25 mouse cellular contexts compared by ENCODE assay signal in the genomic region with DNA sequence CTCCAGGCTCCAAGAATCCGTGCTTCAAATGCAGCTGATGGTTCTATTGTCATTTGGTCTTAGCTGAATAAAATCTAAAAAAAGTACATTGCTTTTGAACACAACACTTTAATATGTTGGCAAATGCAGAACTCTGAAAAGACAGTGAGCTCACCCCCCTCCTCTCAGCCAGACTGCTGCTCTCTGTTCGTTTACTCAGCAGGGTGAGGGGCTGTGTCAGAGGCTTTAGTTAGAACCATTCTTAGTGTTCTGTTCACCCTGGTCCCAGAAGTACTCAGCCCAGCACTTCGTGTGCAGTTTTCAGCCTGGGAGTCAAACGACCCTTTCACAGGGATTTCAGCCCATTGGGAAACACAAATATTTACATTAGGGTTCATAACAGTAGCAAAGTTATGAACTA. TPM values are rescaled to one million over a fixed set of nuclear protein-coding genes. Genes with fewer than 3 reads are reported as not detected.
A peak's percentile ranks its signal among the peaks of the same experiment; 100 is the strongest.
DNase-seq lines count a peak whose midpoint lies in the region.
"Had no signal": no experiment of that assay in that cellular context is flagged by ENCODE, and none has a peak within 500 bp of the region (broad histone marks: within the 10 kb centered on the region; RNA-seq: fewer than 3 reads in every experiment).

No protein-coding gene starts in this region.

- no peak overlapping the region for H3K4me3 ChIP-seq in heart, embryonic 10.5 days
- H3K4me3 ChIP-seq: embryonic facial prominence, embryonic 13.5 days; embryonic facial prominence, embryonic 15.5 days; erythroblast, embryonic 14.5 days; forebrain, embryonic 10.5 days; forebrain, embryonic 12.5 days had no signal

- H3K27me3 ChIP-seq in heart, embryonic 10.5 days (ENCODE audit: insufficient read depth, poor library complexity, severe bottlenecking) = no peaks in the 10 kb centered on the region
- H3K27me3 ChIP-seq: embryonic facial prominence, embryonic 13.5 days; embryonic facial prominence, embryonic 15.5 days; forebrain, embryonic 12.5 days had no signal

- peaks cover 7% of the 10 kb centered on the region; the same call in 1 of the 2 replicates for H3K36me3 ChIP-seq in heart, embryonic 10.5 days

- H3K9me3 ChIP-seq in heart, embryonic 10.5 days = no peaks in the 10 kb centered on the region
- H3K9me3 ChIP-seq: embryonic facial prominence, embryonic 13.5 days; embryonic facial prominence, embryonic 15.5 days; forebrain, embryonic 10.5 days; forebrain, embryonic 12.5 days had no signal

- no peak overlapping the region for H3K27ac ChIP-seq in heart, embryonic 10.5 days
- H3K27ac ChIP-seq: embryonic facial prominence, embryonic 13.5 days; embryonic facial prominence, embryonic 15.5 days; forebrain, embryonic 10.5 days; forebrain, embryonic 12.5 days had no signal

- WGBS in heart, embryonic 10.5 days = 80% methylated on average over 4 of the region's 4 CpGs

- DNase-seq in heart, embryonic 10.5 days (ENCODE audit: low spot score) = peak; percentile 63
- DNase-seq in heart, adult 18-20 months = no peak
- peak; percentile 20 for DNase-seq in lung, postnatal 10 days
- DNase-seq in lung, postnatal 4 days = no peak
- DNase-seq: adrenal gland, adult 2 months; adrenal gland, postnatal 10 days; adrenal gland, postnatal 25 days; cerebellum, adult 11 months; cerebellum, adult 18-20 months; cerebellum, adult 8-10 months; cerebellum, adult 9-11 months; cerebellum, postnatal 14 days; cerebellum, postnatal 36 days; embryo, embryonic 11 days had no signal

- H3K4me1 ChIP-seq in heart, embryonic 10.5 days = peaks cover 9% of the 10 kb centered on the region
- H3K4me1 ChIP-seq: embryonic facial prominence, embryonic 13.5 days; embryonic facial prominence, embryonic 15.5 days; forebrain, embryonic 10.5 days; forebrain, embryonic 12.5 days had no signal

RNA-seq across cellular contexts. Expression of gene Kcnmb3, which starts 23.6 kb away (rescaled TPM):
- not detected in 2 replicates for polyA plus RNA-seq in heart, embryonic 10.5 days (2016; fragmentation: Nextera tagmentation; extraction: Ambion mirVana)
- not detected for total RNA-seq in heart, adult 18-20 months (2021)
- total RNA-seq: common myeloid progenitor, adult 5-6 weeks; MEL had no signal
- polyA plus RNA-seq: adrenal gland, adult 2 months; brain, embryonic 14.5 days; C2C12; embryonic facial prominence, embryonic 11.5 days; embryonic facial prominence, embryonic 13.5 days; erythroblast, embryonic 14.5 days; forebrain, embryonic 12.5 days; forebrain, embryonic 14.5 days had no signal

RNA-seq across cellular contexts. Expression of gene Zfp639, which starts 41.6 kb away (rescaled TPM):
- 31.4 and 40.2 TPM in 2 replicates for polyA plus RNA-seq in heart, embryonic 10.5 days (2016; fragmentation: Nextera tagmentation; extraction: Ambion mirVana)
- 10 to 100 TPM; 24.7 to 26.6 TPM for total RNA-seq in heart, adult 18-20 months (2021)

Comparison
In these comparisons a context has a peak if more than half of its experiments do, and no peak if none do; other contexts are left out.
1. DNase-seq: peak in heart, embryonic 10.5 days (single experiment) and lung, postnatal 10 days (single experiment); none in heart, adult 18-20 months (0 of 2) and lung, postnatal 4 days (0 of 2).